Mouse (Mus musculus) kidney, adult 2 months (tissue): ENCODE measurements at regions not wholly inside any gene's neighbourhood (a gene's known extent, or its start where the extent isn't known, plus 50 kb on each side); places are given as distances from the start of the nearest gene placed in this dataset.

Experiments used
- DNase-seq: peaks from one replicate; pipeline ENCODE4 v3.0.0; 2021
- H3K27ac ChIP-seq: fragments of 200-500 bp; 2 replicates; pipeline ENCODE4 v1.5.1; 2012; ENCODE audit warnings: low read depth, low read length, control low read depth, inconsistent platforms; ENCODE audit not compliant: insufficient read depth
- H3K27me3 ChIP-seq: fragments of 200-500 bp; replicated peaks from 2 replicates; pipeline ENCODE4 v1.6.1; 2012; ENCODE audit warnings: mild to moderate bottlenecking, moderate library complexity, low read length, inconsistent platforms; ENCODE audit not compliant: control insufficient read depth, insufficient read depth
- H3K36me3 ChIP-seq: fragments of 200-500 bp; 2 replicates; pipeline ENCODE4 v1.6.1; 2012; ENCODE audit warnings: mild to moderate bottlenecking, moderate library complexity, low read length, inconsistent platforms; ENCODE audit not compliant: control insufficient read depth, insufficient read depth
- H3K4me1 ChIP-seq: fragments of 200-500 bp; 2 replicates; pipeline ENCODE4 v1.6.1; 2011; ENCODE audit warnings: low read length; ENCODE audit not compliant: control insufficient read depth, insufficient read depth
- H3K4me3 ChIP-seq: fragments of 200-500 bp; 2 replicates; pipeline ENCODE4 v1.5.1; 2011; ENCODE audit warnings: mild to moderate bottlenecking, low read depth, low read length, control low read depth; ENCODE audit not compliant: insufficient read depth
- CTCF ChIP-seq: fragments of 200-500 bp; conservative IDR thresholded peaks from 2 replicates; pipeline ENCODE4 v1.5.1; 2011; ENCODE audit warnings: low read depth, mild to moderate bottlenecking, control low read depth, low read length, moderate library complexity, mixed read lengths; ENCODE audit not compliant: insufficient read depth, insufficient read length
- POLR2A ChIP-seq: fragments of 200-500 bp; IDR thresholded peaks from one replicate; pipeline ENCODE4 v1.6.1; 2011; ENCODE audit warnings: low read depth, low read length, control low read depth
- WGBS: fragments of 180-500 bp; shearing (Covaris S2); methylation state at CpG from one replicate; pipeline ENCODE4 v1.1.7; 2018; 5-methylcytosine and 5-hydroxymethylcytosine counted together

DNA sequence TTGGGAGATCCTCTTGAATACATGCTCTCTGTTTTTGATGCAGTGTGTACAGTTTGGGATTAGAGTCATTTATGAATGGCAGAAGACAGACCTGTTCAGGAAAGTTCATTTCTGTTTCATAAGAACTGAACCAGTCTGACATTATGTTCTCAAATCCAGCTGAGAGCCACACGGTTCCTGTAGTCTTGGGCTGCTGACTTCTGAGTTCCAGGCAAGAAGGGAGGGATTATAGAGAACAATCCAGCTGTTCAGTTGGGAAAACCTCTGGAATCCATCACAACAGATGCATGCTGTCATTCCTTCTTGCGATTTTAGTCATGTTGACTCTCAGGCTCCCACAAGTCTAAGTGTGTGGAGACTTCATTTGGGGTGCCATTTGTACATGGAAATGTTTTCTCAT lies 179.4 kb upstream of the Ugt8a start:
- H3K27me3 ChIP-seq = no peaks in the 10 kb centered on the region
- no peaks in the 10 kb centered on the region for H3K36me3 ChIP-seq
- H3K4me3 ChIP-seq = no peak overlapping the region
- no peaks in the 10 kb centered on the region for H3K4me1 ChIP-seq
- no peak for DNase-seq
- TF ChIP-seq POLR2A = no peak
- TF ChIP-seq CTCF = no peak
- H3K27ac ChIP-seq = no peak overlapping the region
- WGBS = 66% methylated on average over 2 of the region's 2 CpGs

DNA sequence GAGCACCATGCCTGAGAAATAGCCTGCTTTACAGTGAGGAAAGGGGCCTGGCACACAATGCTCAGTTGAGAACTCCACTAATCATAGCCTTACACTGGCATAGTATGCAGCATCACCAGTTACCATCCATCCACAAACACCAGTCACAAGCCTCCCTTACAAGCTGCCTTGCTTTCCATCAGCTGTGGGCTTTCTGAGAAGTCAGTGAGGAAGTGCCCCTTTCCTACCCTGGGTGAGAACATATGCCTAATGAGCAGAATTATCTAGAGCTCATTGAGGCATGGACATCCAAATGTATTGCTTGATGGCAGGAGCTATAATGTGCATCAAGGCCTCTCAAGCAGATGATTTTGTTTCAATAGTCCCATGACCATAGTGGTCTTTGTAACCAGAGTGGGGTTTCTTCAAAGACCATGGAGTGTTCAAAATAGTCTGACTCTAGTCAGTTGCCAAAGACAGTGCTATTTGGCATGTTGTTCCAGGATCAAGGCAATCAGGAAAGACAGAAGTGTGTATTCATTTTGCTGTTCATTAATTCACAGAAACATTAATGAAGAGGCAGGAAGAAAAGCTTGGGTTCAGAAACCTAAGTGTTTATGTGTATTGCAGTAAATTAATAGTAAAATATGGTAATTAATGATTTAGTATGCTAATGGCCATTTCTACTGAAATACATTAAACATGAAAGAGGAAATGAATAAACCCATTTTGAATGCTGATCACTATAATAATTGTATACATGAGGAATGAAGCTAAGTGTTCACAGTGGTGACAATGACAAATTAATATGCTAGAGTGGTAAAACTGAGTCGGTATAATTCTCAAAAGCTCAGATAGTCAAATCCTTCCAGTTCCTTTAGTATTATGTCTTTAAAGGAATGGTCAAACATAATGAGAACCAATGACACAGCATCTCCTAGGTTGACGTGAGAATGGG lies 184.2 kb upstream of the Ugt8a start:
- no peak overlapping the region for H3K27ac ChIP-seq
- H3K36me3 ChIP-seq = no peaks in the 10 kb centered on the region
- no peaks in the 10 kb centered on the region for H3K27me3 ChIP-seq
- 86% methylated on average over 2 of the region's 2 CpGs for WGBS
- no peak overlapping the region for H3K4me3 ChIP-seq
- TF ChIP-seq POLR2A = no peak
- TF ChIP-seq CTCF = no peak
- no peaks in the 10 kb centered on the region for H3K4me1 ChIP-seq
- DNase-seq = no peak

DNA sequence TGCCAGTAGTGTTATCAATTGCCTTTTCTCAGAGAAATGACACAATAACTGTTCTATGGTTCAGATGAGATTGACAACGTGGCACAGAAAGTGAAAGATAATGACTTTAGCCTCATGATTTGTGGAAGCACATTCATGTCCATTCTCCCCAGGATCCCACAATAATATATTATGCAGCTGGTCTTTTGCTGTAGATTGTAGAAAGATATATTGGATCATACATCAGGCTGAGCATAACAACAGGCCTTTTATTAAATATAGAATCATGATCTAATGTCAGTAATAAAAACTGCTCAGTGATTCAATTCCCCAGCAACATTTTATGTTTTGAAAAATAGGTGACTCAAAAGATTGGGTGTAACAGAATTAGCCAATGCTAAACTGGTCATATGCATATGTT lies 196.9 kb upstream of the Arsj start:
- Histone ChIP-seq H3K4me3 (no peak overlapping the region), H3K4me1 (no peaks in the 10 kb centered on the region), H3K27me3 (no peaks in the 10 kb centered on the region), H3K27ac (no peak overlapping the region), H3K36me3 (no peaks in the 10 kb centered on the region)
- DNase-seq = no peak
- WGBS = 83% methylated on average over 1 of the region's 1 CpGs
- TF ChIP-seq CTCF (no peak), POLR2A (no peak)

DNA sequence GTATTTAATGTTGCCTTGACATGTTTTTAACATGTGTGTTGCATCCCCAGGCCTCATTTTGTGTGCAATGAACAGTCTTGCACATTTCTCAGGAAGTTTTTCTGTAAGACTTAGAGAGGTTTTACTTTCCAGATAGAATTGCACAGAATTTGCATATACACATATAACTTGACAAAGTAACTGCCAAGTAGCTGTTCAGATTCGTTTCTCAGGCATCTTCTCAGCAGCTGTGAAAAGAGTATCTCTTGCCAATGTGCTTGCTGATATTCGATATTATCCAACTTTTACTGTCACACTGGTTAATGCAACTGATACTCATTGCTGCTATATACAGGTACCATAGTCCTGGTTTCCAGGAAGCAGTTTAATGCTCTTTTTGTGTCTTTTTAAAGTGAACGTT lies 154.5 kb upstream of the Arsj start:
- Histone ChIP-seq H3K36me3 (no peaks in the 10 kb centered on the region), H3K27me3 (no peaks in the 10 kb centered on the region), H3K4me1 (no peaks in the 10 kb centered on the region), H3K4me3 (no peak overlapping the region), H3K27ac (no peak overlapping the region)
- TF ChIP-seq POLR2A (no peak), CTCF (no peak)
- no peak for DNase-seq
- 53% methylated on average over 3 of the region's 3 CpGs for WGBS

DNA sequence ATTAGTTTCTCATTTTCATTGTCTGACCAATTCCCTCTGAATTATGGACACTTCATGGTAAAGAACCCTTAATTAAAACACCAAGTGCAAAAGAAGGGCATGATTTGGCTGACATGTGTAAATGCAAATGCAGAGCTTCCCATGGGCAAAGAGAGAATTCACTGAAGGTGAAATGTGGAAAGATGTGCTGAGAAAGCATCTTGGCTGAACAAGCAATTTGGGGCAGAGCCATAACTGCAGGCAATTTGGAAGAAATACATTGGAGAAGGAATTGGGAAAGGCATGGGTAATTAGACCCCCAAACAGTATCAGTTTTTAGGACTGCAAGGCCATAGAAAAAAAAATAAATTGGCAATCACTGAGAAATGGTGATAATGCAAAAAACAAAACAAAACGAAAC lies 153.3 kb upstream of the Arsj start:
- DNase-seq = no peak
- Histone ChIP-seq H3K27me3 (no peaks in the 10 kb centered on the region), H3K27ac (no peak overlapping the region), H3K36me3 (no peaks in the 10 kb centered on the region), H3K4me1 (no peaks in the 10 kb centered on the region), H3K4me3 (no peak overlapping the region)
- WGBS = 78% methylated on average over 1 of the region's 1 CpGs
- no peak for TF ChIP-seq POLR2A
- TF ChIP-seq CTCF = no peak

DNA sequence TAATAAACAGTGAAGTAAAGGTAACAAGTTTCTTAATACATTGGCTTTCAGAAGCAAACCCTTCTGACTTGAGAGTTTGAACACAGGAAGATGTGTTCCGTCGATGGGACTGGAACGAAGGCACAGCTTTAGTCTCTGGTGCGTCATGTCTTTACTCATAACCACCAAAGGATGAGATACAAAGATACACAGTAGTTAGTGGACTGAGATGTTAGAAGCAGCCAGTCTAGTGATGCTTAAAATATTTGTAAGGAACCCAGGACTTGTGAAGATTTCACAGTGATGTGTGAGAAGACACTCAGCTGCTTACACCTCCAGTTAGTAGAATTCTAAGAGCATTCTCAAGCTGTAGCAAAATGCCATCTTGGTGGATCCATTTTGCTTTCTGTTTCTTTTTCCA lies 135.9 kb upstream of the Arsj start:
- H3K4me1 ChIP-seq = no peaks in the 10 kb centered on the region
- no peak overlapping the region for H3K27ac ChIP-seq
- TF ChIP-seq POLR2A = no peak
- TF ChIP-seq CTCF = no peak
- no peak for DNase-seq
- no peak overlapping the region for H3K4me3 ChIP-seq
- no peaks in the 10 kb centered on the region for H3K36me3 ChIP-seq
- WGBS = 94% methylated on average over 4 of the region's 4 CpGs
- no peaks in the 10 kb centered on the region for H3K27me3 ChIP-seq

DNA sequence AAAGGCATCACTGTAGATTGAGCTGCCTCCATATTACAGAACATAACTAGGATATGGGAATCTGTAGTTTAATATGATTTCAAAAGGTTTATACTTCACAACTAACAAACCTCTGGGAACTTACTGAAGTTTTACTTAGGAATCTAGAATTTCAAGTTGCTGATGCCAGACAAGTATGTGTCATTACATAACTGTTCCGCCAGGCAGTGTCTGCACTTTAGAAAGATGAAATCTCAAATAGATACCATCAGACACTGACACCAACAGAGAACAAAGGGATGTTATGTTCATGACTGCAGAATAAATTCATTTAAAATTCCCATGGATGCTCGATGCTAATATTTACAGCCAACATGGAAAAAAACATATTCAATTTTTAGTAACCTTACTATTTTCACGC lies 117.7 kb upstream of the Arsj start:
- Histone ChIP-seq H3K4me3 (no peak overlapping the region), H3K4me1 (no peaks in the 10 kb centered on the region)
- 96% methylated on average over 3 of the region's 3 CpGs for WGBS

More for the DNA sequence above, 117.7 kb upstream of the Arsj start:
- H3K36me3 ChIP-seq = no peaks in the 10 kb centered on the region
- no peak for TF ChIP-seq POLR2A
- TF ChIP-seq CTCF = no peak
- H3K27me3 ChIP-seq = no peaks in the 10 kb centered on the region
- H3K27ac ChIP-seq = no peak overlapping the region
- no peak for DNase-seq
